Mouse (Mus musculus) megakaryocyte progenitor cell, adult 5-6 weeks (primary cell): Measurements from ENCODE around the gene Zfp13. TPM values are rescaled to one million over a fixed set of nuclear protein-coding genes. Genes with fewer than 3 reads are reported as not detected.

Source experiments
- ATAC-seq: replicated peaks from 2 replicates; pipeline ENCODE4 v1.8.0; 2016; ENCODE audit warnings: mild to moderate bottlenecking, moderate TSS enrichment, inconsistent platforms; ENCODE audit not compliant: poor library complexity
- total RNA-seq, 2 experiments: library from RNA; stranded (forward) in 1 of 2; stranded (reverse) in 1 of 2; fragments of 157-497, 149-512 nt in 1 of 2; fragments of 200-1000 nt in 1 of 2; gene quantifications; 2 replicates each; pipeline versions ENCODE4 v1.2.3 to v1.2.4; 2015 to 2017

Gene Zfp13
- total RNA-seq, 2 experiments from 2014 or later: 0.37 to 0.92 TPM

- peak; percentile 41 for ATAC-seq
Measured at GRCm38 (mm10) chr17:23592926-23593300, 6.4 kb downstream of the Zfp13 start.

GRCm38 (mm10) chr17:23592208-23592925 is 6.9 kb downstream of the Zfp13 start:
- peak; percentile 99 for ATAC-seq

GRCm38 (mm10) chr17:23587253-23587652 is 12.0 kb downstream of the Zfp13 start:
- ATAC-seq: no peak

GRCm38 (mm10) chr17:23585721-23586491 is 13.4 kb downstream of the Zfp13 start:
- ATAC-seq: peak; percentile 51

- ATAC-seq: no peak
Measured at GRCm38 (mm10) chr17:23584786-23585185, 14.5 kb downstream of the Zfp13 start.

- no peak for ATAC-seq
Measured at GRCm38 (mm10) chr17:23575951-23576552, 23.2 kb downstream of the Zfp13 start.

- no peak for ATAC-seq
Measured at GRCm38 (mm10) chr17:23574130-23574529, 25.2 kb downstream of the Zfp13 start.

GRCm38 (mm10) chr17:23572059-23572458 is 27.2 kb downstream of the Zfp13 start:
- no peak for ATAC-seq

GRCm38 (mm10) chr17:23571084-23571483 is 28.2 kb downstream of the Zfp13 start:
- ATAC-seq: peak; percentile 40; the same call in 1 of the 2 replicates

GRCm38 (mm10) chr17:23570017-23570416 is 29.3 kb downstream of the Zfp13 start:
- peak; percentile 89 for ATAC-seq

GRCm38 (mm10) chr17:23568370-23568769 is 30.9 kb downstream of the Zfp13 start:
- no peak for ATAC-seq

GRCm38 (mm10) chr17:23566787-23567186 is 32.5 kb downstream of the Zfp13 start:
- ATAC-seq: peak; percentile 43

- ATAC-seq: peak; percentile 51
Measured at GRCm38 (mm10) chr17:23564368-23564715, 34.9 kb downstream of the Zfp13 start.

GRCm38 (mm10) chr17:23563595-23564367 is 35.5 kb downstream of the Zfp13 start, which contains the start of gene Zfp213:
Gene Zfp213, minus strand, starts transcription at chr17:23564238.
- ATAC-seq: peak; percentile 83

- ATAC-seq: peak; percentile 59
Measured at GRCm38 (mm10) chr17:23559767-23560166, 39.5 kb downstream of the Zfp13 start.

GRCm38 (mm10) chr17:23555243-23555916 is 43.9 kb downstream of the Zfp13 start:
- no peak for ATAC-seq

- no peak for ATAC-seq
Measured at GRCm38 (mm10) chr17:23554321-23554720, 45.0 kb downstream of the Zfp13 start.

- ATAC-seq: no peak
Measured at GRCm38 (mm10) chr17:23553634-23554120, 45.6 kb downstream of the Zfp13 start.

GRCm38 (mm10) chr17:23552896-23553633 is 46.2 kb downstream of the Zfp13 start:
- ATAC-seq: no peak

GRCm38 (mm10) chr17:23551963-23552362 is 47.3 kb downstream of the Zfp13 start:
- ATAC-seq: no peak
